Mouse (Mus musculus) kidney, postnatal 0 days (tissue): ENCODE measurements around the gene Fbxo11. TPM values are rescaled to one million over a fixed set of nuclear protein-coding genes. Genes with fewer than 3 reads are reported as not detected.

ENCODE experiments used
- ATAC-seq: fragments of 200-750 bp; cut with Nextera tagmentation; replicated peaks from 2 replicates; pipeline ENCODE4 v1.8.0; 2017; ENCODE audit warnings: low read depth, moderate number of reproducible peaks, moderate TSS enrichment, moderate library complexity; ENCODE audit not compliant: low FRiP score
- DNase-seq: peaks from one replicate; pipeline ENCODE4 v3.0.0-alpha.2; 2016; ENCODE audit warnings: low spot score
- H3K27ac ChIP-seq: fragments of 300-500 bp; sonication (generic); 2 replicates; pipeline ENCODE4 v1.5.1; 2014; ENCODE audit warnings: mild to moderate bottlenecking
- H3K27me3 ChIP-seq: fragments of 300-500 bp; sonication (generic); 2 replicates; pipeline ENCODE4 v1.6.1; 2014; ENCODE audit warnings: low read length, mixed read lengths; ENCODE audit not compliant: insufficient read depth
- H3K36me3 ChIP-seq: fragments of 300-500 bp; sonication (generic); 2 replicates; pipeline ENCODE4 v1.6.1; 2014; ENCODE audit warnings: low read length, mixed read lengths; ENCODE audit not compliant: insufficient read depth
- H3K4me1 ChIP-seq: fragments of 300-500 bp; sonication (generic); replicated peaks from 2 replicates; pipeline ENCODE4 v1.6.1; 2014; ENCODE audit warnings: antibody characterized with exemption, low read length, mixed read lengths; ENCODE audit not compliant: insufficient read depth
- H3K4me2 ChIP-seq: fragments of 300-500 bp; sonication (generic); 2 replicates; pipeline ENCODE4 v1.6.1; 2014; ENCODE audit warnings: mild to moderate bottlenecking, low read length, moderate library complexity, mixed read lengths
- H3K4me3 ChIP-seq: fragments of 300-500 bp; sonication (generic); replicated peaks from 2 replicates; pipeline ENCODE4 v1.5.1; 2014; ENCODE audit warnings: low read depth, low read length
- H3K9ac ChIP-seq: fragments of 300-500 bp; sonication (generic); 2 replicates; pipeline ENCODE4 v1.6.1; 2014; ENCODE audit warnings: low read depth, low read length
- H3K9me3 ChIP-seq: fragments of 300-500 bp; sonication (generic); replicated peaks from 2 replicates; pipeline ENCODE4 v1.6.1; 2016; ENCODE audit warnings: low read length, inconsistent platforms, mixed read lengths
- CTCF ChIP-seq: IDR thresholded peaks from 2 replicates; pipeline ENCODE4 v1.5.1; 2016; ENCODE audit warnings: antibody characterized with exemption, low read depth, mild to moderate bottlenecking, moderate library complexity
- WGBS: fragments of 180-500 bp; shearing (Covaris S2); extraction: QIAGEN DNeasy Blood & Tissue Kit; methylation state at CpG from one replicate; pipeline ENCODE4 v1.1.7; 2014; 5-methylcytosine and 5-hydroxymethylcytosine counted together
- polyA plus RNA-seq: library from polyadenylated mRNA; unstranded; fragments of >200 nt; fragmentation: Nextera tagmentation; extraction: Ambion mirVana; gene quantifications from 2 replicates; pipeline ENCODE4 v1.2.1, GENCODE M21; 2015

The Fbxo11 gene
- polyA plus RNA-seq, 1 experiment from 2014 or later: 16.2 TPM

GRCm38 (mm10) chr17:88106365-88106764, 41.3 kb upstream of the Fbxo11 start:
- no peaks in the 10 kb centered on the region for H3K9me3 ChIP-seq
- no peak overlapping the region for H3K4me3 ChIP-seq
- H3K27me3 ChIP-seq: no peaks in the 10 kb centered on the region
- no peaks in the 10 kb centered on the region for H3K4me1 ChIP-seq
- DNase-seq (no peak), ATAC-seq (no peak)
- WGBS: 93% methylated on average over 9 of the region's 9 CpGs
- H3K9ac ChIP-seq: no peak overlapping the region
- H3K27ac ChIP-seq: no peak overlapping the region
- no peak overlapping the region for H3K4me2 ChIP-seq
- TF ChIP-seq CTCF: no peak
- no peaks in the 10 kb centered on the region for H3K36me3 ChIP-seq

- Histone ChIP-seq H3K4me3 (no peak overlapping the region), H3K9ac (no peak overlapping the region), H3K9me3 (no peaks in the 10 kb centered on the region), H3K27ac (no peak overlapping the region), H3K4me2 (no peak overlapping the region), H3K4me1 (no peaks in the 10 kb centered on the region), H3K27me3 (no peaks in the 10 kb centered on the region), H3K36me3 (no peaks in the 10 kb centered on the region)
- no peak for DNase-seq
- 67% methylated on average over 7 of the region's 7 CpGs for WGBS
- ATAC-seq: no peak
- TF ChIP-seq CTCF: no peak
Observed at GRCm38 (mm10) chr17:88102597-88102996, 37.5 kb upstream of the Fbxo11 start.

- H3K27me3 ChIP-seq: no peaks in the 10 kb centered on the region
- DNase-seq (no peak), ATAC-seq (no peak)
- no peak overlapping the region for H3K27ac ChIP-seq
- no peak overlapping the region for H3K4me2 ChIP-seq
- no peak overlapping the region for H3K9ac ChIP-seq
- no peak for TF ChIP-seq CTCF
- WGBS: 86% methylated on average over 9 of the region's 9 CpGs
- H3K4me1 ChIP-seq: no peaks in the 10 kb centered on the region
- H3K9me3 ChIP-seq: no peaks in the 10 kb centered on the region
- no peaks in the 10 kb centered on the region for H3K36me3 ChIP-seq
- no peak overlapping the region for H3K4me3 ChIP-seq
Observed at GRCm38 (mm10) chr17:88098181-88098852, 33.2 kb upstream of the Fbxo11 start.

- H3K4me1 ChIP-seq: no peaks in the 10 kb centered on the region
- H3K4me3 ChIP-seq: no peak overlapping the region
- WGBS: 95% methylated on average over 3 of the region's 3 CpGs
- DNase-seq: no peak
- no peaks in the 10 kb centered on the region for H3K27me3 ChIP-seq
- no peak for TF ChIP-seq CTCF
- H3K36me3 ChIP-seq: no peaks in the 10 kb centered on the region
- no peak overlapping the region for H3K4me2 ChIP-seq
- no peaks in the 10 kb centered on the region for H3K9me3 ChIP-seq
- no peak overlapping the region for H3K27ac ChIP-seq
- ATAC-seq: no peak
- no peak overlapping the region for H3K9ac ChIP-seq
Observed at GRCm38 (mm10) chr17:88097543-88097942, 32.5 kb upstream of the Fbxo11 start.

GRCm38 (mm10) chr17:88096809-88097399, 31.8 kb upstream of the Fbxo11 start:
- Histone ChIP-seq H3K9me3 (no peaks in the 10 kb centered on the region), H3K27me3 (no peaks in the 10 kb centered on the region), H3K4me2 (no peak overlapping the region), H3K4me1 (no peaks in the 10 kb centered on the region), H3K4me3 (no peak overlapping the region), H3K36me3 (no peaks in the 10 kb centered on the region), H3K27ac (no peak overlapping the region), H3K9ac (no peak overlapping the region)
- no peak for TF ChIP-seq CTCF
- WGBS: 76% methylated on average over 12 of the region's 12 CpGs
- ATAC-seq (no peak), DNase-seq (no peak)

- H3K27me3 ChIP-seq: no peaks in the 10 kb centered on the region
- H3K4me2 ChIP-seq: no peak overlapping the region
- no peak overlapping the region for H3K27ac ChIP-seq
- DNase-seq (no peak), ATAC-seq (no peak)
- TF ChIP-seq CTCF: no peak
- H3K4me3 ChIP-seq: no peak overlapping the region
- no peaks in the 10 kb centered on the region for H3K36me3 ChIP-seq
- WGBS: 79% methylated on average over 10 of the region's 10 CpGs
- H3K4me1 ChIP-seq: no peaks in the 10 kb centered on the region
- no peaks in the 10 kb centered on the region for H3K9me3 ChIP-seq
- H3K9ac ChIP-seq: no peak overlapping the region
Observed at GRCm38 (mm10) chr17:88095517-88096198, 30.6 kb upstream of the Fbxo11 start.
